Mouse (Mus musculus): ENCODE measurements around the gene Olfr1156.

Gene Olfr1156

GRCm38 (mm10) chr2:87953000-87953399, at the start of gene Olfr1156:
TSS of gene Olfr1156 (minus strand) at chr2:87953100.
- DNase-seq (ENCODE audit: low spot score), result no peak

DNA sequence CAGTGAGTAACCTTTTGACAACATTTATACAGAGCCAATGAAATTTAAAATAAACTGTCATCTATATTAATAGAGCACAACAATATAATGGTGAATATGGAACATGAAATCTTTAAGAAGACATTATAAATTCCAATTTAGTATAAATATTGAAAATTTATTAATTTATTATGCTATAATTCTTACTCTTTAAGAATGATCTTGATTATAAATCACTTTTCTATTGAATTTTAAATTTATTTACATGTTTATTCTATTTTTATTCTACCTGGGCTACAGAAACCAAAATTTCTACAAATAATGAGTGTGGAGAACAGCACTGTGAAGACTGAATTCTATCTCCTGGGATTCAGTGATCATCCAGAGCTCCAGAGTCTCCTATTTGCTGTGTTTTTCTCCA, 36.9 kb upstream of the Olfr1156 start, which contains the start of gene Olfr1158:
TSS of gene Olfr1158 (plus strand) at position 301 of the 400 bp plus-strand sequence.
- no peak for DNase-seq (ENCODE audit: low spot score)

- DNase-seq (ENCODE audit: low spot score), result no peak
Observed at GRCm38 (mm10) chr2:87974563-87974962, 21.7 kb upstream of the Olfr1156 start, which contains the start of gene Olfr74. TSS of gene Olfr74 (minus strand) at chr2:87974663.

- DNase-seq (ENCODE audit: low spot score), result no peak
Observed at GRCm38 (mm10) chr2:87968199-87968598, 15.3 kb upstream of the Olfr1156 start, which contains the start of gene Olfr1157. TSS of gene Olfr1157 (minus strand) at chr2:87968299.

- DNase-seq (ENCODE audit: low spot score), result no peak
Observed at GRCm38 (mm10) chr2:87945037-87945436, 7.9 kb downstream of the Olfr1156 start, which contains the start of gene Olfr1155. TSS of gene Olfr1155 (minus strand) at chr2:87945137.

- no peak for DNase-seq (ENCODE audit: low spot score)
Observed at GRCm38 (mm10) chr2:87905066-87905465, 47.8 kb downstream of the Olfr1156 start, which contains the start of gene Olfr1154. TSS of gene Olfr1154 (minus strand) at chr2:87905166.
